Mouse (Mus musculus): ENCODE results near the gene Hlcs. TPM values are rescaled to one million over a fixed set of nuclear protein-coding genes. Genes with fewer than 3 reads are reported as not detected.

The Hlcs gene
- polyA plus RNA-seq (2015; fragmentation: Nextera tagmentation; extraction: Ambion mirVana), result 2.8 and 3.6 TPM in 2 replicates

DNA sequence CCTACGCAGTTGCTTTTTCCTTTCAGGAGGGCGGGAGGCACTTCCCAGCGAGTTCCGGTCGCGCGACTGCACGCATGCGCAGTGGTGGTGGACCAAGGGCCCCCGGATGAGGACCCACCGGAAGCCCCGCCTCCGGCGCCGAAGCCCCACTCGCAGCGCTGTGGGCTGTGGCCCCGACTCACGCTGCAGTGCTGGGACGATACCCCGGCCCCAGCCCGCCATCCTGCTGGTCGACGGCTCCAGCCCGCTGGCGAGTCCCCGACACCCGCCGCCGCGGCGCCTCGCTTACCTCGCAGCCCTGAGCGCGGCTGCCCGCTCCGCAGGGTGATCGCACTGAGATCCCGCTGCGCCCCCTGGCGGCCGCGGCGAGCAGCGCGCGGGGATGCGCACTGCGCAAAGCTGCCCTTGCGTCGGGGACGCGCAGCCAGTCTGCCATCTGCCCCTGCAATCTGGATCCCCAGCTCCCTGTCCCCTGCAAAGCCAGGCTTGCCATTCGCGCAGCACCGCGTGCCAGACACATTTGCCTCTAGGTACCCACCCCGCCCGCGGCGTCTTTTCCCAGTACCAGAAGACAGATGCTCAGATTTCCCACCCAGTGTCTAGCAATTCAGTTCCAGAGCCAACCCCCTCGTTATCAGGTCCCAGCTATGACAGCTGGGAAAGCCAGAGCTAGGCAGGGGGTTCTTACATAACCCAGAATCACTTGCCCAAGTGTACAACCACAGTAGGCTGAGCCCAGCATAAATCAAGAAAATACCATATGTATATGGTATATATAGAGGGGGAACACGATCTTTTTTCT is at the start of gene Hlcs:
Hlcs (minus strand) TSS at position 343 of the 802 bp plus-strand sequence.
- H3K4me1 ChIP-seq (replicated peaks; ENCODE audit: control insufficient read depth, insufficient read depth, low read length), result no peaks in the 10 kb centered on the region
- H3K27me3 ChIP-seq (replicated peaks; ENCODE audit: control insufficient read depth, insufficient read depth, low read length), result no peaks in the 10 kb centered on the region
- peak within 1 kb of the TSS; percentile 73 for H3K9ac ChIP-seq (ENCODE audit: low read depth, low read length)
- H3K36me3 ChIP-seq (ENCODE audit: control insufficient read depth, insufficient read depth), result no peaks in the 10 kb centered on the region
- peak; percentile 95 for ATAC-seq
- H3K4me3 ChIP-seq (ENCODE audit: low read depth, low read length), result peak within 1 kb of the TSS; percentile 53
- no peaks in the 10 kb centered on the region for H3K9me3 ChIP-seq (ENCODE audit: control insufficient read depth)
- TF ChIP-seq CTCF (IDR thresholded peaks at IDR 0.05; ENCODE audit: low read depth), result peak; percentile 99
- WGBS, result under 1% methylated on average over 64 of the region's 64 CpGs
- peak within 1 kb of the TSS; percentile 92 for H3K27ac ChIP-seq (ENCODE audit: low read depth, low read length)
- peak within 1 kb of the TSS; percentile 71 for H3K4me2 ChIP-seq (replicated peaks; ENCODE audit: low read depth)

DNA sequence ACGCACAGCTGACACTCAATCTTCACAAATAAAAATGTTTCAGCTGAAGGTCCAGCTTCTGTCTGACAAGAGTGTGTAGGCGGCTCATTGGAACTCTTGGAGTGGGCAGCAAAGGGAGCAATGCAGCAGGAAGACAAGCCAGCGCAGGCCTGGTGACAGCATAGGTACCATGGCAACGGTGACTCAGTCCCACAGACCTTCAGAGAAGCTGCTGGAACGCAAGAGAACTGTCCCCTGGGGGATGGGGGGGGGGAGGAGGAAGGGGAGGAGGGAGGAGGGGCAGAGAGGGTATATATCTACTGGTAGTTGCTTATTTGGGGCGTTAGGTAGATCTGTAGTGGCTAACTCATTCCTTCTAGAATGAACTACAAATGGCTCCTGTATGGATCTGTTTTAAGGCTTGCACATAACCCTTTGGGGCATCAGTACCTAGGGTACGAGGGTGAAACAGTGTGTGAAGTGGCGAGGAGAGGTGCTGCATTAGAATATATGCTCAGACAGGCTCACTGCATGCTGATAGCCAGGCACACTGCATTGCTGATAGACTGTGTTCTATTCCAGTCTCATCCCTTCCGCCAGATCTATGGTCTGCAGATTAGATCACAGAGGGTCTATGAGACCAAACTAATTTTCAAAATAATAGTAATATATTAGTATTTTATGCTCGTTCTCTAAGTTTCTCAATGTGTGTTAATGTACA is 49.0 kb upstream of the Hlcs start:
- no peak overlapping the region for H3K4me2 ChIP-seq (replicated peaks; ENCODE audit: low read depth)
- H3K27ac ChIP-seq (ENCODE audit: low read depth, low read length), result no peak overlapping the region
- H3K9ac ChIP-seq (ENCODE audit: low read depth, low read length), result no peak overlapping the region
- no peak for TF ChIP-seq CTCF (IDR thresholded peaks at IDR 0.05; ENCODE audit: low read depth)
- no peaks in the 10 kb centered on the region for H3K27me3 ChIP-seq (replicated peaks; ENCODE audit: control insufficient read depth, insufficient read depth, low read length)
- no peak for ATAC-seq
- WGBS, result 49% methylated on average over 10 of the region's 10 CpGs
- H3K4me1 ChIP-seq (replicated peaks; ENCODE audit: control insufficient read depth, insufficient read depth, low read length), result no peaks in the 10 kb centered on the region
- H3K36me3 ChIP-seq (ENCODE audit: control insufficient read depth, insufficient read depth), result peaks cover 4% of the 10 kb centered on the region; the same call in 1 of the 2 replicates
- no peaks in the 10 kb centered on the region for H3K9me3 ChIP-seq (ENCODE audit: control insufficient read depth)
- no peak overlapping the region for H3K4me3 ChIP-seq (ENCODE audit: low read depth, low read length)

DNA sequence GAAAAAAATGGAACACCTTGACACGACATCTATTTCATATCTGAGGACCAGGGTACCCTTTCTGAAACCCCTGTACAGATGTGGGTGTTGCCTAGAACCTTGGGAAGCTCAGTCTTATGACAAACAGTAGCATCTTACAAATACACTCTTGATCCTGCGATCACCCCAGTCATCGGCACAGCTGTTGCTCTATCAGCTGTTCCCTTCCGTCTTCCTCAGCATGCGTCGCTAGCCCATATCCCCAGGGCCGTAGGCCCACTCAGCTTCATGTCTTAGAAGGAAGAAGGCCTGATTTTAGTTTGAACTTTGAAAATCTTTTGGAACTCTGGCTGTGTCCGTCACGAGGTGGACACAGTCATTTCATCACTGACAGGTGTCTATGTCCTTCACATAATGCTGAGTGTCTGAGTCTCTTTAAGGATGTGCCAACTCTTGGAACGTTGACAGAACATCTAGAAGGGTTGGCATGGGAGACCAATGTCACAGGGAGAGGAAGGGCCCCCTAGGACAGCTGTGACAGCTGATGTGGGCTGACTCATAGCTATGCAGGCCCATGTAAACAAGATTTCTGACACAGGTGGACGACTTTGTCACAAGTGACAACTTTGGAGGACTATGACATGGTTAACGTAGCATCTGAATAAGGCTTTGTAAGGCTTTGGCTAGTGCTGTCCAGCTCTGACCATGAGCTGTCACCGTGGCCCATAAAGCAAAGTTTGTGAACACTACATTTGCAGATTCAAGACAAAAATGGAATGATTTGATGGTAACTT is 47.4 kb upstream of the Hlcs start:
- Histone ChIP-seq H3K9ac (ENCODE audit: low read depth, low read length) (no peak overlapping the region), H3K4me3 (ENCODE audit: low read depth, low read length) (no peak overlapping the region), H3K4me1 (replicated peaks; ENCODE audit: control insufficient read depth, insufficient read depth, low read length) (no peaks in the 10 kb centered on the region), H3K27ac (ENCODE audit: low read depth, low read length) (no peak overlapping the region), H3K27me3 (replicated peaks; ENCODE audit: control insufficient read depth, insufficient read depth, low read length) (no peaks in the 10 kb centered on the region), H3K36me3 (ENCODE audit: control insufficient read depth, insufficient read depth) (peaks cover 4% of the 10 kb centered on the region; the same call in 1 of the 2 replicates), H3K9me3 (ENCODE audit: control insufficient read depth) (no peaks in the 10 kb centered on the region), H3K4me2 (replicated peaks; ENCODE audit: low read depth) (no peak overlapping the region)
- WGBS, result 83% methylated on average over 13 of the region's 13 CpGs
- TF ChIP-seq CTCF (IDR thresholded peaks at IDR 0.05; ENCODE audit: low read depth), result no peak
- no peak for ATAC-seq

DNA sequence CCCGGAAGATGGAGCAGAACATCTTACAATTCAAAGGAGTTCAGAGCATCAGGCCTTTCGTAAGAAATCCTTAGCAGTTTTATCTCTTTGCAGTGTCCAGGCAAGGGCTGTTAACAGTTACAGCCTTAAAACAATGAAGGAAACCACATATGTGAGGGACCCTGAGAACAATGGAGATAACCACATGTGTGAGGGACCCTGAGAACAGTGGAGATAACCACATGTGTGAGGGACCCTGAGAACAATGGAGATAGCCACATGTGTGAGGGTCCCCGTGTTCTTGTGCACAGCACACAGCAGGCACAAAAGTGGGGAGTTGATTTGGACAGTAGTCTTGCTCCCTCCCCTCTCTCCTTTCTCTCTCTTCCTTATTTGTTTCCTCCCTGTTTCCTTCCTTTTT is 44.7 kb upstream of the Hlcs start:
- no peaks in the 10 kb centered on the region for H3K36me3 ChIP-seq (ENCODE audit: control insufficient read depth, insufficient read depth)
- no peaks in the 10 kb centered on the region for H3K9me3 ChIP-seq (ENCODE audit: control insufficient read depth)
- H3K9ac ChIP-seq (ENCODE audit: low read depth, low read length), result no peak overlapping the region
- no peak overlapping the region for H3K4me3 ChIP-seq (ENCODE audit: low read depth, low read length)
- no peak overlapping the region for H3K4me2 ChIP-seq (replicated peaks; ENCODE audit: low read depth)
- TF ChIP-seq CTCF (IDR thresholded peaks at IDR 0.05; ENCODE audit: low read depth), result no peak
- no peak for ATAC-seq
- H3K27ac ChIP-seq (ENCODE audit: low read depth, low read length), result no peak overlapping the region
- no peaks in the 10 kb centered on the region for H3K4me1 ChIP-seq (replicated peaks; ENCODE audit: control insufficient read depth, insufficient read depth, low read length)
- H3K27me3 ChIP-seq (replicated peaks; ENCODE audit: control insufficient read depth, insufficient read depth, low read length), result no peaks in the 10 kb centered on the region
- 92% methylated on average over 3 of the region's 3 CpGs for WGBS

DNA sequence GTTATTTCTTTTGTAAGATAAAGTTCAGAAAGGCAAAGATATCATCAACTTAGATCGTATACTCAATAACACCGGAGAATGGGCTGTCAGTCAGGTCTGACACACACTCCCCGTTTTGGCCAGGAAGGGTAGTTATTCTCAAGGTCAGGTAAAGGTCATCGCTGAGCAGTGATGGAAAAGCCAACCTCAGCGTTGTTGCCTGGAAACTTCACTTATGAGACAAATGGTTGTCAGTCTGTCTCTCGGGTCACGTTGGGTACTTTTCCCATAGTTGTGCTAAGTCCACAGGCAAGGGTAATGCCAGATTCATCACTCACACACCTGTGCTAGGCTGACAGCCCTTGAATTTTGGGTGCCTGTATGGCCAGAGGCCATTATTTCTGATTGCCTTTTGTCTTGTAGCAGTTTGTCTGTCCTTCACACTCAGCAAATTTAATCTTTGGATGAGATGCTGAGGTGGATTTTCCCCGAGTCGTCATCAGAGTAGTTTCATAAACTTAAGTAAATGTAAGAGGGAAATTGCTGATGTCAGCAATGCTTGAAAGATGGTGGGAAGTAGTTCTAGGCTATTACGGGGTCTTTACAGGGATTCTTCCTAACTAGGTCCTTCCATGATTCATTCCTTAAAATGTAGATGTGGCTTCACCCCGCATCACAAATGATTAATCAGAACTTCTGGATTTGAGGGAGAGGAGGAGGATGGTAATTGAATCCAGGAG is 43.6 kb upstream of the Hlcs start:
- 52% methylated on average over 11 of the region's 11 CpGs for WGBS
- no peak for ATAC-seq
- H3K4me2 ChIP-seq (replicated peaks; ENCODE audit: low read depth), result no peak overlapping the region
- no peaks in the 10 kb centered on the region for H3K27me3 ChIP-seq (replicated peaks; ENCODE audit: control insufficient read depth, insufficient read depth, low read length)
- H3K36me3 ChIP-seq (ENCODE audit: control insufficient read depth, insufficient read depth), result no peaks in the 10 kb centered on the region
- no peak overlapping the region for H3K27ac ChIP-seq (ENCODE audit: low read depth, low read length)
- no peak overlapping the region for H3K4me3 ChIP-seq (ENCODE audit: low read depth, low read length)
- no peaks in the 10 kb centered on the region for H3K9me3 ChIP-seq (ENCODE audit: control insufficient read depth)
- H3K9ac ChIP-seq (ENCODE audit: low read depth, low read length), result no peak overlapping the region
- no peaks in the 10 kb centered on the region for H3K4me1 ChIP-seq (replicated peaks; ENCODE audit: control insufficient read depth, insufficient read depth, low read length)
- no peak for TF ChIP-seq CTCF (IDR thresholded peaks at IDR 0.05; ENCODE audit: low read depth)

All from intestine, postnatal 0 days (tissue).